Mouse (Mus musculus) frontal cortex, postnatal 14 days (tissue): Measurements from ENCODE around the gene Ces5a.
A peak's percentile ranks its signal among the peaks of the same experiment; 100 is the strongest.
"Not testable (repeated sequence)": the region's sequence is repeated elsewhere in the genome, so short reads cannot be mapped to it uniquely, and the experiment has no call there.

Experiments
- DNase-seq, 2 experiments: peaks; one replicate each; pipeline ENCODE4 v3.0.0; 2022; ENCODE audit warnings: low spot score in 2 of 2

The Ces5a gene

GRCm38 (mm10) chr8:93535730-93536129, at the start of gene Ces5a:
Ces5a (minus strand) TSS chr8:93535830.
- DNase-seq: no peak

DNA sequence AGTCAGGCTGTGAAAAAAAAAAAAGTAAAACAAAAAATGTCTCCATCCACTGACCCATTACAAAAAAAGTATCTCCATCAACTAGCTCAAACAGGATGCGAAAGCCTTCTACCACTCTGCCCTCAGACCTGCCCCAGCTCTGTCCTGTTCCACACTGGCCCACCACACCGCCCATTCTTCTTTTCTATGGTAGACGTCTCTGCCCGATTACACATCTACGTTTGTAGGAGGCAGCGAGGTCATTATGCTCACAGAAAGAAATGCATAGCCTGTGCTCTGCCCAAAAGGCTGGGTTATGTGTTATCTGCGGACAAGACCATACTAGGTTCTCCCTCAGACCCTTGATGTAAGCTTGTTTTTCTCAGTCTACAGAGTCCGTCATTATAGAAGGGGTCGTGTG, 37.2 kb upstream of the Ces5a start:
- no peak for DNase-seq

- no peak for DNase-seq
Measured at GRCm38 (mm10) chr8:93572095-93572501, 36.5 kb upstream of the Ces5a start.

DNA sequence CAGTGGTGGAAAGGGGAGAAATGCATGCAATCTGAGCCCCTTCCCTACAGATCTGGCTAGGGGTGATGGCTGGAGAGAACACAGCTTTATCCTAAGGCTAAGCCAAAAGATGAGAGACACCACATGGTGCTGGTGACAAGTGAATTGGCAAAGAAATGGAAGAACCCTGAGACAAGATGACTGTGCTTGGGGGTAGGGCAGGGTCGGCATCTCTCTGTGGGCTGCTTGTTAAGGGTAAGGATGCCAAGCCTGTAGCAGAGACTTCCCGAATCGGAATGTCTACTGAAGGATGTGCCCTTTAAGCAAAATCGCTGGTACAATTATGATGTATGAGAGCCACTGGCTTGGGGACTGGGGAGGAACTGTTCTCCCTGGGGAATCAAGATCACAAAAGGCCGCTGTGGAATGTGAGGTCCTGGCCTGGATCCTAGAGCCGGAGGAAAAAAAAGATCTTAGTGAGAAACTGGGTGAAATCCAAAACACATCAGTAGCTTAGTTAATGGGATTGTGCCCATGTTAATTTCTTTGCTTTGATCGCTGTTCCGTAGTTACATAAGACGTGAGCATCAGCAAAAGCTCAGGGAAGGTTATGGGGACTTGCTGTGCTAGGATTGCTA, 35.8 kb upstream of the Ces5a start:
- peak; percentile 46 to 67 for DNase-seq

DNA sequence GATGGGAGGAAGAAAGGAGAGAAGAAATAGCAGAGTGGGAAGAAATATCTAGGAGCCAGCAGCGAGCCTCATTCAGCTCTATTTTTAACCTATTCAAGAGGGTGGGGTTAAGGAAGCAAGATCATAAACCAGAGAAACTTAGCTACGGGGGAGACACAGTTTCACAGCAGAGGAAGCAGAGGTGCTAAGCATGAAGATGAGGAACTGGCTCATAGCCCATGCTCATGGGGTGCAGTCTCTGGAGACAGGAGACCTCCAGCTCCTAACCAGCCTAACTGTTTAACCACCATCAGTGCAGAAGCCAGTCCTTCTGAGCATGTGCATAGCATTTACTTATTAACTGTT, 34.5 kb upstream of the Ces5a start:
- no peak for DNase-seq

DNA sequence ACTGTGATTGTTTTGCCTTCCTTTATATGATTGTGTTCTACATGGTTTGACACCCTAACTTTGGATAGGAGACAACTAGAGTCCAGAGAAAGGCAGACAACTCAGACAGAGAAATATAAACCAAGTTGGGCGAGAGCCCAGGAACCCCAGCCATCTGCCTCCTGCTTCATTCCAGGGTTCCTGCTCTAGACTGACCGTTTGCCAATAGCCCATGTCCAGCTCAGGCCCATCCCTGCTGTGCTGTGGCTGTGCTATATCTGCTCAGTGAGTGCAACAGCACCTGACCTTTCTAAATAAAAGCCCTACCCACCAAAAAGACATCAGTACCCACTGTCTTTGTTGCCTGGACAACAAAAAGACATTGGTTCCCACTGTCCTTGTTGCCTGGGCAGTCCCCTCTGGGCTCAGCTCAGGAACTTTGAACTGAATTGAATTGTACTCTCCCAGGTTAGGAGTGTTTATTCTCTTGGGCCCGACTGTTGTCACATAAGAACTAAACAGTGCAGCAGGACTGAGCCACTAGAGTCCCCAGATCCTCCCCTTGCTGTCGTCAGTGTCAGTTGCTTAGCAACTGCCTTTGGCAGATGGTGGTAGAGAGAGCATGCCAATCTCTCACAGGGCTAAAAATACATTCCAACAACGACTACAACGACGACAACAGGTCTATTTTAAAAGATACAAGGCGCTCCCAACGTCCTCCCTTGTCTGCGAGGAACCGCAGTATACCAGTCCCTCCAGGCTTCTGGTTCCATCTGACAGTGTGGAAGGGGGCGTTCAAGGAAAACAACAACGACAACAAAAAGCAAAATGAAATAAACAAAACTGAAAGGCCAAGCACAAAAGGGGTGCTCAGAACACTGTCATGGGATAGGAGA, 33.9 kb upstream of the Ces5a start:
- DNase-seq: peak; percentile 66 to 81

DNA sequence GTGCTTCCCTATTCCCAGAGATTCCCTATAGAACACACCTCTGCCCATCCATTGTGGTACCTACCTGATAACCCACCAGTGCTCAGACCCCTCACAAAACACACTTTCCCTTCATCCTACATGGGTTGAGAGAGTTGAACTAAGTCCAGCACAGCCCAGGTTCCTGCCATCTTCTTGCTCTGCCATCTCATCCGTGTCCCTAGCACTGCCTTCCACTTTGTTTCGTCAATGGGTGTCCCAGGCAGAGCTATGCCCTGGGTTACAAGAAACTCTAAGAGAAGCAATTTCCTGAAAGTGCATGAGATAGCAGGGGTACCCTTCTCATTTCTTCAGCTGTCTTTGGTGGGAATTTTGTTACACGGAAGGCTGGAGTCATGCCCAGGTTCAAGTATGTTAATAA, 33.0 kb upstream of the Ces5a start:
- no peak for DNase-seq

- DNase-seq: no peak
Measured at GRCm38 (mm10) chr8:93567086-93567485, 31.5 kb upstream of the Ces5a start.

DNA sequence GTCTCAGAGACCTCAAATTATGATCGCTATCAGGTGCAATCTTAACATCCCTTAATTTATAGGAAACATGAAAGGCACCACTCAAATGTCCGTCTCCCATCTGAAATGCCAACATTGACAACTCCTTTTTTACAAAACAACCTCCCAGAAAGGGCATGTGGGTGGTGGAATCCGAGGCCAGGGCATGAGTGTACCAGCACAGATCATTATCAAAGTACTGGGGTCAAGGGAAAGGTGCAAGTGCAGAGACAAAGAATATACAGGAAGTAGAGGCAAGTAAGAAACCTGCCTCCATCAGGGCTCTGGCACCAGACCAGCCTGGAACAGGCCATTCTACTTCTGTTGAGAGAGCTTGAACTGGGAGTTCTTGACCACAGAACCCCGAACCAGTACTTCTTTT, 29.0 kb upstream of the Ces5a start:
- no peak for DNase-seq

GRCm38 (mm10) chr8:93563551-93563950, 27.9 kb upstream of the Ces5a start:
- DNase-seq: no peak

DNA sequence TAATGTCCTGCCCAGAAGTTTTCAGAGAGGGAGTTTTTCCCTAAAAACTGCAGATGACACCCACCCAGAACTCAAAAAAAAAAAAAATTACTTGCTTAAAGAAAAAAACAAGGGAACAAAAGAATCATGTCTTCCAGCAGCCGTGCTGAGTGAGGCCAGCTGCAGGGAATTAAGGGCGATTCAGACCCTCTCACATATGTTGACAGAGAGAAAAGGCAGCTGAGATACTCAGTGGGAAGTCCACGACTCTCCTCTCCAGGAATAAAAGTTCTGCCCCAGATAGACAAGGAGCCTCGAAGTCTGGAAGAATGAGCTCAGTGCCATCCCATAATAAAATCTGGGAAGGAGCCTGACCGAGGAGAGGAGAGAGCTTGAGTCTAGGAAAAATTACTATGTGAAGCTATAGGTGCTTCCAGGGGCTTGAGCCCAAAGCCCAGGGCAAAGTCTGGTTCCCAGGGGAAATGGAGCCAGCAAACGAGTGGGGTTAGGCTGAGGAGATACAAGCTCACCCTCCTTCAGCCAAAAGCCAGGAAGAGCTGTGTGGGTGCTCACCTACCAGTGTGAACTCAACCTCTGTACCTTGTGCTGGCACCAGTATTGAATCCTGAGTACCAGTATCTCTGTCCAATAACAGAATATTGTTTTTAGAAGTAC, 27.1 kb upstream of the Ces5a start:
- no peak for DNase-seq

DNA sequence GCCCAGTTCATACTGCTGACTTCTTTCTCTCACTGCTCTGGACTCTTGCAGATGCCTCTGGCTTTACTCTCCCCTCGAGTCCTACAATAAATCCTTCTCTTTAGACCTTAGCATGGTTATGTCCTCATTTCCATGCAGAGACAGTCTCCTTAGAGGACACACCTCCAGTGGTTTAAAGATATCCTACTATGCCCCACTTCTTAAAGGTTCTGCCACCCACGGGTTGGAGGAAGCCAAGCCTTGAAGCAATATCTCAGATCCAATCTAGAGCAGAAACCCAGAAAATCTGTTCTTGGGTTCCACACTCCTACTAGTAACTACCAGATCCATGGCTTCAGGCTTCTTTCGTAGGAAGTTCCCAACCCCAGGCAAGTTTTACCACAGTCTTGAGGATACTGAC, 25.6 kb upstream of the Ces5a start:
- DNase-seq: no peak

GRCm38 (mm10) chr8:93559696-93560095, 24.1 kb upstream of the Ces5a start:
- no peak for DNase-seq

GRCm38 (mm10) chr8:93502634-93503033, 33.0 kb downstream of the Ces5a start:
- no peak for DNase-seq

- no peak for DNase-seq
Measured at GRCm38 (mm10) chr8:93499437-93499836, 36.2 kb downstream of the Ces5a start.

DNA sequence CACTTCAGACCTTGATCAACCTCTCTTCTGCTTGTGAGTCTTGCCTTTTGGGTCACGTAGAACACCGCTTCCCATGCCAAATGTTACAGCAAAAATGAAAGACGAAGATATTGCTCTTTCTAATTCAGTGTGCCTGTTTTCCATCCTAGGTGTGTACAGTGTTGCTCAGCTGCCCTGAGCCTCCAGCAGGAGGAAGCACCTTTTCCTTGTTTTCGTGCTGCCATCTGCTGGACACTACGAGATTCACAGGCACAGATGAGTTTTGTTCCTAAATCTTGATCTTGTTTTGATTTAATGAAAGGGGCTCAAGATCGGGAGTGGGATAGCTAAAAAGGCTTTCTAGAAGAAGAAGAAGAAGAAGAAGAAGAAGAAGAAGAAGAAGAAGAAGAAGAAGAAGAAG, 40.3 kb downstream of the Ces5a start:
- DNase-seq: peak in 1 of 2 experiments; percentile 58

GRCm38 (mm10) chr8:93488743-93489142, 46.9 kb downstream of the Ces5a start:
- no peak for DNase-seq

- DNase-seq: no peak
Measured at GRCm38 (mm10) chr8:93478211-93478610, 57.4 kb downstream of the Ces5a start.

- not testable (repeated sequence) for DNase-seq
Measured at GRCm38 (mm10) chr8:93469733-93470132, 65.9 kb downstream of the Ces5a start.

- no peak for DNase-seq
Measured at GRCm38 (mm10) chr8:93454258-93454877, 81.3 kb downstream of the Ces5a start.
